10 mouse cellular contexts compared by ENCODE assay signal in the genomic region with DNA sequence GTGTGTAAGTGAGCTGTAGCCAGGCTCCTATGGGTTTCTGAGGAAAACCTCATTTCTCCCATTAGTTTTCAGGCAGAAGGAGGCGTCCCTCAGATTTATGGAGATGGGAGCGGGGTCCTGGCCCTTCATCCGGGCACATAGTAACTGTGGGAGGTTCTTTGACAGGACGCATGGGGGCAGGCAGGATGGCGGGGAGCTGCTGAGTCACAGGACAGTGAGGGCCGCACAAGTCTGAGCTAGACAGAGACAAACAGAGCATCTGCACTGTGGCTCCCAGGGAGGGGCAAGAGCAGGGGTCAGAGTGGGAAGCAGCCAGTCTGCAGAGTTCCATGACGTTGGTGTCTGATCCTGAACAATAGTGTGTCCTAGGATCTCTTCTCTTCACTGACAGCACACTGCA.
DNase-seq lines count a peak whose midpoint lies in the region; ATAC-seq and TF ChIP-seq lines count a peak whose summit lies in the region.
"Had no signal": no experiment of that assay in that cellular context is flagged by ENCODE, and none has a peak within 500 bp of the region (broad histone marks: within the 10 kb centered on the region; RNA-seq: fewer than 3 reads in every experiment).

No protein-coding gene starts in this region.

- H3K4me1 ChIP-seq in forebrain, embryonic 10.5 days = peaks cover 9% of the 10 kb centered on the region
- no peaks in the 10 kb centered on the region for H3K4me1 ChIP-seq in forebrain, postnatal 0 days (ENCODE audit: insufficient read depth)
- H3K4me1 ChIP-seq in megakaryocyte, embryonic 14.5 days = peaks cover 86% of the 10 kb centered on the region
- peaks cover 41% of the 10 kb centered on the region for H3K4me1 ChIP-seq in kidney, embryonic 16.5 days (ENCODE audit: insufficient read depth, low read length)
- no peaks in the 10 kb centered on the region for H3K4me1 ChIP-seq in small intestine, adult 2 months (ENCODE audit: control insufficient read depth, insufficient read depth, insufficient read length, low read length)

- peaks cover 78% of the 10 kb centered on the region for H3K36me3 ChIP-seq in forebrain, embryonic 10.5 days (replicated peaks)
- peaks cover 51% of the 10 kb centered on the region for H3K36me3 ChIP-seq in forebrain, postnatal 0 days (ENCODE audit: insufficient read depth)
- peaks cover 85% of the 10 kb centered on the region for H3K36me3 ChIP-seq in megakaryocyte, embryonic 14.5 days (replicated peaks; ENCODE audit: low read length)
- peaks cover 16% of the 10 kb centered on the region for H3K36me3 ChIP-seq in kidney, embryonic 16.5 days (ENCODE audit: insufficient read depth, low read length)
- H3K36me3 ChIP-seq in small intestine, adult 2 months (ENCODE audit: control insufficient read depth, insufficient read depth, low read length) = peaks cover 14% of the 10 kb centered on the region

- no peaks in the 10 kb centered on the region for H3K27me3 ChIP-seq in forebrain, embryonic 10.5 days (ENCODE audit: poor library complexity, severe bottlenecking)
- no peaks in the 10 kb centered on the region for H3K27me3 ChIP-seq in forebrain, postnatal 0 days (ENCODE audit: insufficient read depth, low read length)
- peaks cover 20% of the 10 kb centered on the region for H3K27me3 ChIP-seq in megakaryocyte, embryonic 14.5 days (replicated peaks)
- H3K27me3 ChIP-seq in kidney, embryonic 16.5 days (ENCODE audit: insufficient read depth, low read length) = no peaks in the 10 kb centered on the region
- H3K27me3 ChIP-seq in small intestine, adult 2 months (ENCODE audit: control insufficient read depth, insufficient read depth, low read length) = no peaks in the 10 kb centered on the region

- TF ChIP-seq POLR2A in small intestine, adult 2 months (IDR thresholded peaks at IDR 0.05; ENCODE audit: low read depth, low read length) = no peak

- no peaks in the 10 kb centered on the region for H3K9me3 ChIP-seq in forebrain, embryonic 10.5 days
- H3K9me3 ChIP-seq in forebrain, postnatal 0 days (ENCODE audit: low read length) = no peaks in the 10 kb centered on the region
- no peaks in the 10 kb centered on the region for H3K9me3 ChIP-seq in megakaryocyte, embryonic 14.5 days
- H3K9me3 ChIP-seq in kidney, embryonic 16.5 days (ENCODE audit: low read length) = no peaks in the 10 kb centered on the region

- DNase-seq in forebrain, embryonic 10.5 days (ENCODE audit: extremely low spot score, low spot score) = no peak
- no peak for DNase-seq in forebrain, postnatal 0 days
- no peak for DNase-seq in thymus, adult 18-20 months
- DNase-seq: midbrain, embryonic 14.5 days; spleen, adult 18-20 months had no signal

- no peak for ATAC-seq in forebrain, postnatal 0 days
- no peak for ATAC-seq in megakaryocyte, adult 5-6 weeks (ENCODE audit: poor library complexity, severe bottlenecking)
- ATAC-seq in kidney, embryonic 16.5 days (ENCODE audit: low FRiP score, low TSS enrichment) = peak; percentile 65
- ATAC-seq in CD4-positive, CD25-positive, alpha-beta regulatory T cell, adult 4 months = no peak

- TF ChIP-seq CTCF in forebrain, postnatal 0 days (IDR thresholded peaks at IDR 0.05; ENCODE audit: low read depth) = no peak
- no peak for TF ChIP-seq CTCF in small intestine, adult 2 months (IDR thresholded peaks at IDR 0.05; ENCODE audit: extremely low read depth, insufficient read length, insufficient replicate concordance, low read depth, low read length)

- H3K27ac ChIP-seq in forebrain, embryonic 10.5 days = peak overlapping the region; percentile 53; the same call in 1 of the 2 replicates
- no peak overlapping the region; the same call in 1 of the 2 replicates for H3K27ac ChIP-seq in forebrain, postnatal 0 days (ENCODE audit: low read depth, low read length)
- H3K27ac ChIP-seq in kidney, embryonic 16.5 days (ENCODE audit: low read length) = peak overlapping the region; percentile 81; the same call in 1 of the 2 replicates
- H3K27ac ChIP-seq in small intestine, adult 2 months (ENCODE audit: insufficient read depth, low read depth, low read length) = peak overlapping the region; percentile 1; the same call in 1 of the 2 replicates

- no peak overlapping the region for H3K4me2 ChIP-seq in forebrain, postnatal 0 days (ENCODE audit: low read depth)
- no peak overlapping the region for H3K4me2 ChIP-seq in kidney, embryonic 16.5 days (replicated peaks; ENCODE audit: low read depth, low read length)

- no peak overlapping the region for H3K9ac ChIP-seq in forebrain, postnatal 0 days
- no peak overlapping the region for H3K9ac ChIP-seq in kidney, embryonic 16.5 days (replicated peaks; ENCODE audit: low read length)

- WGBS in forebrain, embryonic 10.5 days = 89% methylated on average over 7 of the region's 7 CpGs
- WGBS in forebrain, postnatal 0 days = 82% methylated on average over 7 of the region's 7 CpGs
- WGBS in kidney, embryonic 16.5 days = 32% methylated on average over 7 of the region's 7 CpGs
- 87% methylated on average over 7 of the region's 7 CpGs for WGBS in small intestine, adult 2 months

- no peak overlapping the region for H3K4me3 ChIP-seq in forebrain, embryonic 10.5 days
- H3K4me3 ChIP-seq in forebrain, postnatal 0 days (ENCODE audit: low read depth, low read length) = no peak overlapping the region
- H3K4me3 ChIP-seq in megakaryocyte, embryonic 14.5 days (replicated peaks) = peak overlapping the region; percentile 31
- no peak overlapping the region for H3K4me3 ChIP-seq in kidney, embryonic 16.5 days (ENCODE audit: low read length)
- no peak overlapping the region for H3K4me3 ChIP-seq in small intestine, adult 2 months (ENCODE audit: low read depth, low read length)
